Mouse (Mus musculus): ENCODE data around the gene Rnf213.

Gene Rnf213

GRCm38 (mm10) chr11:119390271-119391231, 2.3 kb upstream of the Rnf213 start:
- DNase-seq, result peak; percentile 15

- no peak for DNase-seq
Measured at GRCm38 (mm10) chr11:119391386-119392000, 1.4 kb upstream of the Rnf213 start.

- DNase-seq, result no peak
Measured at GRCm38 (mm10) chr11:119392001-119392614, 792 bp upstream of the Rnf213 start.

GRCm38 (mm10) chr11:119393483-119393804, 544 bp downstream of the Rnf213 start:
- DNase-seq, result no peak

GRCm38 (mm10) chr11:119394210-119394609, 1.3 kb downstream of the Rnf213 start:
- DNase-seq, result no peak

GRCm38 (mm10) chr11:119395394-119395793, 2.5 kb downstream of the Rnf213 start:
- DNase-seq, result no peak

- no peak for DNase-seq
Measured at GRCm38 (mm10) chr11:119395931-119396330, 3.0 kb downstream of the Rnf213 start.

- no peak for DNase-seq
Measured at GRCm38 (mm10) chr11:119396461-119396860, 3.6 kb downstream of the Rnf213 start.

- no peak for DNase-seq
Measured at GRCm38 (mm10) chr11:119402501-119403160, 9.7 kb downstream of the Rnf213 start.

GRCm38 (mm10) chr11:119404627-119405026, 11.7 kb downstream of the Rnf213 start:
- no peak for DNase-seq

- no peak for DNase-seq
Measured at GRCm38 (mm10) chr11:119407381-119407780, 14.5 kb downstream of the Rnf213 start.

- no peak for DNase-seq
Measured at GRCm38 (mm10) chr11:119407977-119408376, 15.1 kb downstream of the Rnf213 start.

- no peak for DNase-seq
Measured at GRCm38 (mm10) chr11:119419327-119420118, 26.6 kb downstream of the Rnf213 start.

GRCm38 (mm10) chr11:119420426-119420825, 27.5 kb downstream of the Rnf213 start:
- no peak for DNase-seq

GRCm38 (mm10) chr11:119427431-119427830, 34.5 kb downstream of the Rnf213 start:
- DNase-seq, result no peak

- no peak for DNase-seq
Measured at GRCm38 (mm10) chr11:119427986-119428385, 35.1 kb downstream of the Rnf213 start.

GRCm38 (mm10) chr11:119428649-119429136, 35.8 kb downstream of the Rnf213 start:
- no peak for DNase-seq

GRCm38 (mm10) chr11:119431516-119431915, 38.6 kb downstream of the Rnf213 start:
- DNase-seq, result no peak

- peak; percentile 10 for DNase-seq
Measured at GRCm38 (mm10) chr11:119432706-119433105, 39.8 kb downstream of the Rnf213 start.

GRCm38 (mm10) chr11:119434316-119434715, 41.4 kb downstream of the Rnf213 start:
- DNase-seq, result no peak

- no peak for DNase-seq
Measured at GRCm38 (mm10) chr11:119435880-119436872, 43.3 kb downstream of the Rnf213 start.

Data from cerebellum, adult 9-10 months (tissue).